Mouse (Mus musculus): Measurements from ENCODE around the gene Zfp958.
"Not testable (repeated sequence)": the region's sequence is repeated elsewhere in the genome, so short reads cannot be mapped to it uniquely, and the experiment has no call there.

Zfp958 gene

DNA sequence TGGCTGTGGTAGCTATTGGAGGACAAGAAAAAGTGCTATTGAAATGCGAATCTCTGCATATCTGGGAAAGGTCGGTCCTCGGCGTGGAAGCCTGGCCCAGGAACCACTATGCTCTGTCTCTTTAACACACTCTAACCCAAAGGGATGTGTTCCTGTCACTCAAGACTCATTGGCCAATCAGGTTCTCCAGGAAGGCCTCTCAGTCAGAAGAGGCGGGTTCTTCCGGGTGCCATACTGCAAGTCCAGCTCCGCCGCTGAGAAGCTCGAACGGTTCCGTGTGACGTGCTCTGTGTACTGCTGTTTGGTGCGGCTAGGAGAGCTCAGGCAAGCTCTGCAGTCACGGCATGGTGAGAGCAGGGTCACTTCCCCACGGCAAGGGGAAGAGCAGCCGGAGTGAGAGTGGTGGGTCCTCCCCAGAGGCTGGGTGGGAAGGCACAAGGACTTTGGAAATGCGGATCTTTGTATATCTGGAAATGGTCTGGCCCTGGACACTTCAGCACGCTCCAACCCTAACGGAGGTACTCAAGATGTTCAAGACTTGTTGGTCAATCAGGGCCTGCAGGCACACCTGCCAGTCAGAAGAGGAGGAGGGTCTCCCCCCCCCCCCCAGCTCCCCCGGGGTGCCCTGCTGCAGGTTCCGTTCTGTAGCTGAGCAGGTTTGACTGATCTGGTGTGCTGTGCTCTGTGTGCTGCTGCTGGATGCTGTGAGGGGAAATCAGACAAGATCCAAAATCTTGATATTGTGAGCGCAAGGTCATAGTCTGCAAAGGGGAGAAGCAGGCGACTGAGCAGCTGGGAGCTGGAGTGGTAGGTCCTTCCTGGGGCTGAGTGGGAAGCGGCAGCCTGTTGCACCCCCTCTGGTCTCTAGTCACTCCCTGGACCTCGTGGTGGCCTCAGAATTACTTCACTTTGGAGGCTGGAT is at the start of gene Zfp958:
Gene Zfp958, plus strand, starts transcription at position 236 of the 922 bp plus-strand sequence.
- peak; percentile 98 for DNase-seq (ENCODE audit: low read depth, low spot score)

DNA sequence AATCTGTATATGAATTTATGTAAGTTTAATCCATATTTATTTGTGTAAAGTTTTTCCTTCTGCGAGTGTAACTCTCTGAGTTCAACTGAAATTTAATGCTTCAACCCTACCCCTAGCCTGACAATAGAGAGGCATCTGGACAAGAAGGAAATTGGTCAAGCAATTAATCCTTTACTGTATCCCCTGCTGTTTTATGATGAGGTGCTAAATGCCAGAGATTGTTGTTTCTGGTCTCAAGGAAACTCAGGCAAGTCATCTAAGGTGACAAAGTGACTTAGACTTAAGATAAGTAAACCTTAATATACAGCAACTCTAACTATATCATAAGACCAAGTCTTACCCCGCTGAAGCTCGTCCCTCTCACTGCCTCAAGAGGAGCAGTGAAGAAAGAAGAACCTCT is 31.0 kb upstream of the Zfp958 start:
- peak; percentile 42 for DNase-seq (ENCODE audit: low read depth, low spot score)

DNA sequence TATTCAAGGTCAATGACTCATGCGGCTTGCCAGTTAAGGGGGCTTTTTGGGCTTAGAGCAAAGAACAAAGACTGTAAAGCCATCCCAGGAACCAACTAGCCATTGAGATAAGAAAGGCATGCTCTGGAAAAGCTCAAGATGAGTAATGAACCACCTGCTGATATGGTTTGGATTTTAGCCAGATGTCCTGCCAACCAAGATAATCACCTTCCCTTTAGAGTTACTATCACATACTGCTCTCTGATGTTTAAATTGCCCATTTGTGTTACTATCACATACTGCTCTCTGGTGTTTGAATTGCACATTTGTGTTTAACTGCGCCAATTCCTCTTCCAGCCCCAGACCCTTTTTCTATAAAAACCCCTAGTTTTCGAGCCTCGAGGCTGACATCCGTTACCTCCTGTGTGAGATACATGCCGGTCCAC is 30.2 kb upstream of the Zfp958 start:
- DNase-seq (ENCODE audit: low read depth, low spot score): no peak

DNA sequence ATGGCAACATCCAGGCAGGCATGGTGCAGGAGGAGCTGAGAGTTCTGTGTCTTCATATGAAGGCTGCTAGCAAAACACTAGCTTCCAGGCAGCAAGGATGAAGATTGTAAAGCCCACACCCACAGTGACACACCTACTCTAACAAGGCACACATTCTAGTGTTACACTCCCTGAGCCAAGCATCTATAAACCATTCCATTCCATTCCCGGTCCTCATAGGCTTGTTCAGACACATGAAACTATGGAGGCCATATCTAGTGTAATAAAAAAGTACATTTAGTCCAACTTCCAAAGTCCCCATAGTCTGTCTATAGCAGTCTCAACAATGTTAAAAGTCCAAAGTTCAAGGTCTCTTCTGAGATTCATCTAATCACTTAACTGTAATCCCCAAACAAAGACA is 28.3 kb upstream of the Zfp958 start:
- DNase-seq (ENCODE audit: low read depth, low spot score): no peak

DNA sequence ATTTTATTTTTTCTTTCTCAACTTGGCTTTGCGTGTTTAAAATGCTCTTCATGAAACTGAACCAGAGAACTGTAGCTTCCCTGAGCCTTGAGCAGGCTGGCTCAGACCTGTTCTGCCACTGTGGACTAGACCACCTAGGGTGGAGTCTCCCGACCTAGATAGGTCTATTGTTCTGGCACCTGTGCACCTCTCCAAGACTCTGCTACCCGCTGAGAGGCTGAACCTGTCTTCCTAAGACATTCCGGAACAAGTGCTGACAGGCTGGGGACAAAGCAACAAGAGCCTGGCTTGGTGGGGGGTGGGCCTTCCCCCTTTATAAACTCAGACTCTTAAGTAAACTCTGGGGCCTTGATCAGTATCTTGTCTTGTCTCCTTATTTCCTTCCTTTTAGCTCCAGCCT is 26.6 kb upstream of the Zfp958 start:
- peak; percentile 67 for DNase-seq (ENCODE audit: low read depth, low spot score)

DNA sequence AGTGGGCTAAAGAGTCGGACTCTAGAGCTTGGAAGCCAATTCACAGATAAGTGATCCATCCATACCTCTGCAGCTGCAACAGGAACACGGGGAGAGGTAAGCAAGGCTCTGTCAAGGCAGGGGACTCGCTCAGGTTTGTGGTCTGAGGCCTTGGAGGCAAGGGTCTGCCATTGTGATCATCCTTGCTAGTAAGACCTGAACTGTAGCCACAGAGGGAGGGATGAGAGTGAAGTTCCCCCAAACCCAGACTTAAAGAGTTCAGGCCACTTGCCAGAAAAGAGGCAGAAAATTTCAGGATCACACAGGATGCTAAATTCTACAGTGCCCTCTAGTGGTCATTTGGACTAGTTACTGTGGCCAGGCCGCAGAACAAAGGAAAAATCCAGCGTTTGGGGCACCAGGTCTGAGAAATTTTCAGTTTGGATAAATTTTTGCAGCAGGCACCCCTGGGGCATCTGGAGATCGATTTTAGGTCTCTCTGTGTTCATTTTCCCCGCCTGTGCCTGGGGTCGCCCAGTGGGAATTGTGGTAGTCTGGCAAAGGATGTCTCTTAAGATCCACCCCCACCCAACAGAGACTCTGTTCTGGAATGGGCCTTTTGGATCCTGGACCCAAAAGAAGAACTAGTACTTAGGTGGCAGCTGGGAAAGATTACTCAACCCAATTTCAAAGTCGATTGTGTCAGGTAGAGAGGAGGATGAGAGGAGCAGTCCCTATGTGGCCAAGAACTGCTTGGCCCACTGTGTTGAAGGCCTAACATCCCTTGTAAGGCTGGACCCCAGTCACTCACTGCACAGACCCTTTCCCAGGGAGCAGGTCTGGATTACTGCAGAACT is 24.6 kb upstream of the Zfp958 start:
- DNase-seq (ENCODE audit: low read depth, low spot score): peak; percentile 38

DNA sequence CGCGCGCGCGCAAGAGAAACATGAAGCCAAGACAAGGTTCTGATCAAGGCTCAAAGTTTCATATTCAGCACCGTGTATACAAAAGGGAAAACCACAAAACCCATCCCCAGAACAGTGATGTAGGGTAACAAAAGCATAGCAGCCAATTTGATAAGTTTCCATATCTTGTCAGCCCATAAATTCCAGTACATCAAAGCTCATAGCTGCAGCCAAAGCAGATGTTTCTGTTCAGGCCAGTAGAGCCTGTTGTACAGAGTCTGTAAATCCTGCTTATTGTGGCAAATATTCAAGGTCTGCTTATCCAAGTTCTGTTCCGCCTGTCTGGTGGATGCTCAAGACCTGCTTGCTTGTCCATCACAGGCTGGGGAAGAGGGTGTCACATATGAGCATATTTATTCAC is 4.1 kb upstream of the Zfp958 start:
- DNase-seq (ENCODE audit: low read depth, low spot score): no peak

DNA sequence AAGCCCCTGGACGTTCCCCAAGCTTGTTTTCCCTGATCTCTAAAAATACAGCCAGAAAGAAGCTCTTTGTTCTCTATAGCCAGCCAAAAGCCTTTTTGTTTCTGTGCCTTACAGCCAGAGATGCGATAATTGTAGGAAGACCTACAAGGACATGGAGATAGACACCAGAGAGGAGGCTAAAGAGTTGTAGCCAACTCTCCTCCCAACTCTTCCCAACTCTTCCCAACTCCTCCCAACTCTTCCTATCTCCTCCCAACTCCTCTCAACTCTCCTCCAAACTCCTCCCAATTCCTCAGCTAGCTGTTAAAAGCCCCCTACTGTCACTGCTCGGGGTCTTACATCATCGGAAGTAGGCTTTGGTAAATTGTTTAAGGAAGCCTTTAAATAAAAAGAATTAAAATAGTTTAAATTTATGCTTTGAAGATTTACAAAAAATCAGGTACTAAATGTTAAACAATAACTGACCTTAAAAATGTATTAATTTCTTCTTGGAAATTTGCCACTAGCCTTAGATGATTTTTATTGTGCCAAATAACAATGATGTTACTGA is 1.3 kb upstream of the Zfp958 start:
- DNase-seq (ENCODE audit: low read depth, low spot score): peak; percentile 30

DNA sequence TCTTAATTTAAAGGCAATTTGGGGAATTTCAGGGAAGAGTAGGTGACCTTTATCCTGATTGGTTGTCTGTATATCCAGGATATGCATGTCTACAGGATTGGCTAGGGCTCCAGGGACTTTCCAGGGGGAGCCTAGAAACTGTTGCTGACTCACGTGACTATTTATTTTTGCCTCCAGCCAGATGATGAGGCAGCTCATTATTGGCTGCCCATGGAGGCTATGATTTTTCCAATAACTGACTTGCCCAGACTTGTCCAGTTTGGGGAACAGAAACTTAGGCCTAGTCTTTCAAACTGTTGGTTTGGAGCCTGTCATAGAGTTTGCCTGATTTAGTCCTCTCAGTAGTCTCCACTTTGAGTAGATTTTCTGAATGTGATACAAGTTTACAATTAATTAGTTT is 14.4 kb downstream of the Zfp958 start:
- no peak for DNase-seq (ENCODE audit: low read depth, low spot score)

DNA sequence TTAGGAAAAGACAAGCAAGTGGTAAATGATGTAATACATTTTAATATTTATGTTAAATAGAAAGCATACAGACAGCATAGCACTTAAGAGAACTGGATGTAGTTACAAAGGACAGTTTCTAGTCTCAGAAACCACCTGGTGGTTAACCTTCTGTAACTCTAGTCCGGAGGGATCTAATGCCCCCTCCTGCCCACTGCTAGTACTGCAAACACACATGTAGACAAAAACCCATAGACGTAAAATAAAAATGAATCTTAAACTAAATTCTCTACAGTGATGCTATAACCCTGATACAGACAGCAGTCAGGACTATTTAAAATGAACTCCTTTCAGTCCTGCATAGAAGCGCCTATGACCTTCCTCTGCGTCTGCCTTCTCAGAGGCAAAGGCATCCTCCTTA is 24.1 kb downstream of the Zfp958 start:
- DNase-seq (ENCODE audit: low read depth, low spot score): peak; percentile 66

DNA sequence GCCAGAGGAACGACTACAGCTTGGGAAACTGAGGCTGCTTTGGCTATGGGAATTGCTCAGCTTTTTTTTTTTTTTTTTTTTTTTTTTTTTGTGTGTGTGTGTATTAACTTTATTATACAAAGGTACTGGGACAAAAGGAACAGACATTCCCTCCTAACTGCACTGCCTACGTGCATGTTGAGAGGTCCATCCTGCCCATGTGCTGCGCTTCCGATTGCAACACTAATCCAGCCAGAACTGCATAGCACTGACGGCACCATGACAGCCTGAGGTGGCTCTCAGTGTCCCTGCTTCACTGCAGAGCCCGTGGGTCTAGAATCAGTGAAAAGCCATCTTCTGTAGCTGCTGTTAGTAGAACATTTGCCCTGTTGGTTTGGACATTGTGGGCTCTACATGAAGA is 30.0 kb downstream of the Zfp958 start:
- not testable (repeated sequence) for DNase-seq (ENCODE audit: low read depth, low spot score)

DNA sequence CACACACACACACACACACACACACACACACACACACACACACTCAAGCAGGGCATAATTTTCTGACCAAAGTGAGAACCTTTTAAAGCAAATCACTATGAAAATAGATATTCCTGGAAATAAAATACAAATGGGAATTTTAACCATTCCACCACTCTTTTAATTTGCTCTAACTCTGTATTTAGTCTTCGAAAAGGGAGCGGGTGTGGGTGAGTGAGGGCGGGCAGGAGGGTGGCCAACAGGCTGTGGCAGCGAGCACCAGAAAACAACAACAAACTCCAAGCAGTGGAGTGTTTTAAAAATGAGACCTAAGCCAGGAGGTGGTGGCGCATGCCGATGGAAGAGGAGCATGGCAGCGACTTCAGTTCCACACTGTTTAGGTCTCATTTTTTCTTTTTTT is 43.6 kb downstream of the Zfp958 start:
- DNase-seq (ENCODE audit: low read depth, low spot score): peak; percentile 18

DNA sequence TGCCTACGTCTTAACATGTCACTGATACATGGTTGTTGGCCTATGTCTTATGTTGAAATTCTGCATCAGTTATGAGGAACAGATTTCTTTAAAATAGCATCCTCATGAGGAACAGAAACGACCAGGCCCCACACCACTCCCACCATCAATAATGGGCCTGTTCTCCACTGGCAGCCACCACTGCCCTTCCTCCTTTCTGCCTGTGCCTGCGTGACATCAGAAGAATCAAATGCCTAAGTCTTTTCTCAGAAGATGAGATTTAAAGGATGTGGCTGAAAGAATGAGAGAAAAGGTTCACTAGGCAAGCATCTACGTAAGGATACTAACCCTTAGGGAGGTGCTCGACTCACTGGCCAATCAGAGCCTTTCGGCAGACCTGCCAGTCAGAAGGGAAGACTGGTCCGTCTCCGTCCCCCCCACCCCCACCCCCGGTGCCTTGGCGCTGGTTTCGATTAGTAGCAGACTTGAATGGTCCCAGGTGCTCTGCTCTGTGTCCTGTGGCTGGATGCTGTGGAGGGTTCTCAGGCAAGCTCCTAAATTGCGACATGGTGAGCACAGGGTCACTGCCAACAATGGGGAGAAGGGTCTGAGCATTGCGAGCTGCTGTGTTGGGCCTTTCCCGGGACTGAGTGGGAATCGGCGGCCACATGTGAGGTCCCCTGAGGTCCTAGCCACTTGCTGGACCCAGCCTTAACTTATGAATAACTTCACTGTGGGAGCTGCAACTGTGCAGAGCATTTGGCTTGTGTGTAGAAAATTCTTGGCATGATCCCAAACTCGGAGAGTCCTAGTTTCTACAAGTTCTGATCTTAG is 62.4 kb downstream of the Zfp958 start:
- DNase-seq (ENCODE audit: low read depth, low spot score): no peak

DNA sequence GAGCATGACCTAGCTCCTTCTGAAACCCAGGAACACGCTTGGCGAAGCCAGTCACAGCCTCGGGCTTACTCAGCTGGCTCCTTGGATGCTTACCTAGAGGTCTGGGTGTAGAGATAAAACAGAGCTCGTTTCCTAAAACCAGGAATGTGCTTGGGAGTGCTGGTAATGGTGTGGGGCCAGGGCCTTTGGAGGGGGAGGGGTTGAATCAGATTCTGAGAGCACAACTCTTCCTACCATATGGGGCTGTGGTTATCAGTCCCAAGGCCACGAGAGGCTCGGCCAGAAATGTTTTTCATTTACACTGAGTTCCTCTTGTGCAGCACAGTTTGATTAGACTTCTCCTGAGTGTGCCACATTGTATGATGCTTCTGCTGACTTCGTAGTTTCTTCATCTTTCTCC is 63.6 kb downstream of the Zfp958 start:
- peak; percentile 21 for DNase-seq (ENCODE audit: low read depth, low spot score)

DNA sequence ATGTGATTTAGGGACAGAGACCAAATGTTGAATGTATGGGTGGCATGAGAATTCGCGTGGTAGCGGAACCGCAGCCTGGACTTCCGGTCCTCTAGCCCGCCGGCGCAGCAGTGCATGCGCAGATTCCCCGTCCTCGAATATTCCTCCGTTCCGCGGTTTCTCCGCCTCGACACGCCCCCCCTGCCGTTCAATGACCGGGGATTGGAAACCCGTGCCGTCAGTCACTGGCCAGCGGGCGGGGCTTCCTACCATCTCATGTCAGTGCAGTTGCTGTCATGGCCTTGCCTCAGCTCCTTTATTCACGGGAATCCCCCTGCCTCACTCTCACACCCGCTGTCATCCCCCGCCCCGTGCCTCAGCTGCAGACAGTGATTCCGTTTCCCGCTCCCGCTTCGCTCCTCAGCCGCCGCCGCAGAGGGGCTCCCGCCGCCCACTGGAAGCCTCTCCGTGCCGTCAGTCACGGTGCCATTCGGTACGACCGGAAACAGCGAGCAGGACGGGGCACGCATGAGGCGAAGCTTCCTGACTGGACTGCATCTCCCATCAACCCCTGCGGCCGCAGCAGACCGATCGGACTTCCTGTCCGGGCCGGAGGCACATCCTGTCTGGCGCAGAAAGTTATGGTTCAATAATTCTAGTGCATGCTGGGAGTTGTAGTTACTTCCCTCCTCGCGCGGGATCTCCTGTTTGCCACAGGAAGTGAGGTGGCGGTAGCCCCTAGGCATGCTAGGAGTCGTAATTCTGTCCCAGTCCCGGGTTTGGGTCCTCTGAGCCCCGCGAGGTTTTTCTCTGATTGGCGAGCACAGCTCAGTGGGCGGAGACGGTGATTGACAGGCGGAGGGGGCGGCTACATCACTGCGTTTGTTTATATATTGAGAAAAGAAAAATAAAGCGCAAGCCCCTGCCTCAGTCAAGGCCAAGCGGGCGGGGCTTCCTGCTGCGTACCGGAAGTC is 64.6 kb downstream of the Zfp958 start:
- peak; percentile 100 for DNase-seq (ENCODE audit: low read depth, low spot score)

DNA sequence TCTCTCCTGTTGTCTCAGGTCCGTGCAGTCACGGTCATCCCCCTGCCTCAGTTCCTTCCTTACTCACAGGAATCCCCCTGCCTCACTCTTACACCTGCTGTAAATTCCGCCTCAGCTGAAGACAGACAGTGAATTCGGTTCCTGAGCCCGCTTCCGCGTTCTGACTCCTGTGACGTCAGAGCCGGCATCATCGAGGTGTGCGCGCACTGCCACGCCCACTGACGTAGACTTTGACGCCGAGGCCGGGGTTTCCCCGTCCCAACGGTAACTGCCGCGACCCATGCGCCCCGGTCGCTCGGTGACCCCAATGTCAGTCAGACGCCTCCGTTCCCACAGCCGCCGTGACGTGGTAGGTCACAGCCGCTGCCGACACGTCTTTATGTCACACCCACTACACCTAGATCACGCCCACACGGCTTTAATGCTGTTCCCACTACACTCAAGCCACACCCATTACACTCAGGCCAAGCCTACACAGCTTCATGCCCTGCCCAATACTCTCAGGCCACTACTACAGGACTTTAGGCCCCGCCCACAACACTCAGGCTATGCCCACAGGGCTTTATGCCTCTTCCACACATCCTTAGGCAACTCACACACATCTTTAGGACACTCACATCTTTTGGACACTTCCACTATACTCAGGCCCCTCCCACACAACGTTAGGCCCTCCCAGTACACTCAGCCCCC is 65.4 kb downstream of the Zfp958 start:
- peak; percentile 85 for DNase-seq (ENCODE audit: low read depth, low spot score)

DNA sequence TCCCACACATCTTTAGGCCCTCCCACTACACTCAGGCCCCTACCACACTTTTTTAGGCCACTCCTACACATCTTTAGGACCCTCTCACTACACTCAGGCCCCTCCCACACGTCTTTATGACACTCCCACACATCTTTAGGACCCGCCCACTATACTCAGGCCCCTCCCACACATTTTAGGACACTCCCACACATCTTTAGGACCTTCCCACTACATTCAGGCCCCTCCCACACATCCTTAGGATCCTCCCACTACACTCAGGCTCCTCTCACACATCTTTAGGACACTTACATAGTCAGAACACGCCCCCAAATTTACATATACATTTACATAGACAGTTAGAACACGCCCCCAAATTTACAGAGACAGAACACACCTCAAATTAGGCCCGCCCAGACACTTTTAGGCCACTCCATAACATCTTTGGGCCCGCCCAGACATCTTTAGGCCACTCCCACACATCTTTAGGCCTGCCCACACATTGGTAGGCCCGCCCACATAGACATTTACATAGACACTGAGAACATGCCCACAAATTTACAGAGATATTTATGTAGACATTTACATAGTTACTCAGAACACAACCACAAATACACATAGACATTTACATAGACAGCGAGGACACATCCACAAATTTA is 66.1 kb downstream of the Zfp958 start:
- DNase-seq (ENCODE audit: low read depth, low spot score): peak; percentile 38

DNA sequence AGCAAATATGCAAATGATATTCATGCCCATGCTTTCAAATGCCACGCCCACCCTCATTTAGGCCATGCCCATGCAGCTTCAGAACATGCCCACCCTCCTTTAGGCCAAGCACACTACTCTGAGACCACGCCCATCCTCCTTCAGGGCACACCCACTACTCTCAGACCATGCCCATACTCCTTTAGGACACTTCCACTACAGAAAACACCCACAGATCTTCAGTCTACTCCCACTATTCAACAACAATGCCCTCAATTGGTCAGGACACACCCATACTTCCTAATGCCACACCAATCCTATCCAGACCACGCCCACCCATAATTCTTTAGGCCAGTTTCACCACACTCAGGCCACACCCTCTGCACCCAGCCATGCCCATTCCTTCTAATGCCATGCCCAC is 66.8 kb downstream of the Zfp958 start:
- DNase-seq (ENCODE audit: low read depth, low spot score): peak; percentile 54

Data from ES-CJ7 (cell line).